Mouse (Mus musculus) megakaryocyte progenitor cell, adult 5-6 weeks (primary cell): ENCODE results near the gene Ubl3. TPM values are rescaled to one million over a fixed set of nuclear protein-coding genes. Genes with fewer than 3 reads are reported as not detected.

Experiments used
- ATAC-seq: replicated peaks from 2 replicates; pipeline ENCODE4 v1.8.0; 2016; ENCODE audit warnings: mild to moderate bottlenecking, moderate TSS enrichment, inconsistent platforms; ENCODE audit not compliant: poor library complexity
- total RNA-seq, 2 experiments: library from RNA; stranded (forward) in 1 of 2; stranded (reverse) in 1 of 2; fragments of 157-497, 149-512 nt in 1 of 2; fragments of 200-1000 nt in 1 of 2; gene quantifications; 2 replicates each; pipeline versions ENCODE4 v1.2.3 to v1.2.4; 2015 to 2017

Ubl3 gene
- total RNA-seq, 2 experiments from 2014 or later, result 23.5 to 37.4 TPM

DNA sequence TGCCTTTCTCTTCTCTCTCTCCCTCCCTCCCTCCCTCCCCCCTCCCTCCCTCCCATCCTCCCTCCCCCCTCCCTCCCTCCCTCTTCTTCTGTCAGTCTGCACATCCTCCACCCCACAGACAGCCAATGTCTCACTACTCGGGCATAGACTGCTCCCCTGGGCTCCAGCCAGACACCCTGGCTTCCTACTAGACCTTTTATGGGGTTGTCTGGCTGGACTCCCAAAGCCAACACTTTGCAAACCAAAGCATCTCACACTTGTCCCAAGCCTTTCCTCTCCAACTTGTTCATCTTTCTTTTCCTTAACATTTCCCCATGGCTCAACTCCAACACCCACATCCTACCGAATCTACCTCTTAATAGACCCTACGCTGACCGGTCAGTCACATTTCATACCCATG lies 10.7 kb upstream of the Ubl3 start:
- no peak for ATAC-seq

DNA sequence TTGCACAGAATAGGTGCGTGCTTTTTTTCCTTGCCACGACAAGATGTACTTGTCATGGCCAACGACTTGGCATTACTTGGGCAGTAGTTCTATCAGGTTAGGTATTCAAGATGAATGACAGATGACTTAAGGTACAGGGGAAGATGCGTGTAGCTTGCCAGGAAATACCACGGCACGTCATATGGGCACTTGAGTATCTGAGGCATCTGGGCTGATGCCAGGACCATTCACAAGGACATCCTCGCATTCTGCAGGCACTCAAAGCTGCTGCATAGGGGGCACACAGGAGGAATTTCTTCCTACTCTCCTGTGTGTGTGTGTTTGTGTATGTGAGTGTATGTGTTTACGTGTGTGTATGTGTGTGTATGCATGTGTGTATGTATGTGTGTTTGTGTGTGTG lies 9.6 kb upstream of the Ubl3 start:
- ATAC-seq, result no peak

DNA sequence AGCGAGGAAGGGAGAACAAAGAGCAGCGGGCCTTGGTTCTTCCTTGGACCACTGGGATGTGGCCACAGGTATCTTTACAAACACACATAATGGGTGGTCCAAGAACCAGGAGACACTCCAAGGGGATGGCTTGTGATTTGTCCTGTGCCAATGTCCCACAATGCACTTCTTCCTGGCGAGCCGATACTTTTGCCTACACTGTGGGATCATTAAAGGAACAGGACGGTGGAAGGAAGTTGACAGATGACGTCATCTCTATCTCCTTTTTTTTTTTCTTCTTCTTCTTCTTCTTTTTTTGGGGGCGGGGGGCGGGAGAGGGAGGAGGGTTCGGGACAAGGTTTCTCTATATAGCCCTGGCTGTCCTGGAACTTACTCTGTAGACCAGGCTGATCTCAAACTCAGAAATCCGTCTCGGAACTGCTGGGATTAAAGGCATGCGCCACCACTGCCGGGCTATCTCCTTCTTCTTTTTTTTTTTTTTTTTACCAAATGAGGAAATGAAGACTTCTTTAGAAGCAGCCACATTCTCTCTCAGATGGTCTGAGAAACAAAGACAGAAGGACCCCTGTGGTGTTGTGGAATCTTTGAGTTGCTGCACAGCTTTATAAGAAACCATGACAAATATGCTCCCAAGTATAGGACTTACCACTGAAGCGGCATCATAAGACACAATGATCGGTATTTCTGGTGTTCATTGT lies 6.8 kb upstream of the Ubl3 start:
- peak; percentile 48 for ATAC-seq

DNA sequence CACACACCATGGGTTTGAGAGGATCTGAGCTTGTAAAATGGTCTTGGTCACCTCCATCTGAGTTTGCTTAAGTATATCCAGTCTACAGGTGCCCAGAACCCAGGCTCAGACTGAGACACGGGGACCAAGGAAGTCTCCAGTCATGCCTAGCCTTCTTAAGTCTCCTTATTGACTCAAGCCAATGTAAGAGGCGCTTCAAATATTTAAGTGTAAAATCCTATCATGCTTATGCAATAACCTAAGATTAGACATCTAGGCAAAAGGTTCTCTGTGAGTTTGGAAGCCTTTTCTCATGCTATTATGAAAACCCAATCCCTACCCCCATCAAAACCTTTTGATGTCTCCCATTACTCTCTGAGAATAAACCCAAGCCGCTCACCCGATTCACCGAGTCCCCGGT lies 5.9 kb upstream of the Ubl3 start:
- ATAC-seq, result no peak

DNA sequence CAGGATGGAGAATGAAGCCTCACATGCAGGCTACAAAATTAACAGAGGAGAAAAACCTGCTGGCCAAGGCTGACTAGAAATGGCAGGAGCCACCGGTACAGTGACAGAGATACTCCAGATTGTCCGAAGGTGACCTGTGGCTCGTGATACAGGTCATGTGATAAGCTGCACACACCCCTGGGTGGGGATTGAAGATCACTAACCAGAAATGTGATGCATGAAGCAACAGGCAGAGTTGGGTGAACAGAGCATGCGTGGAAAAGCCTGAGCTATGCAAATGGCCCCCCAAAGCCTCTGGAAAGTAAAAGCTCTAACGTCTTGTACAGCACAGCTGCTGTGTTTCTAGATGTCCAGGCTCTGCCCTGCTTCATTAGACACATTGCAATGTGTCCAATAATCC lies 3.9 kb upstream of the Ubl3 start:
- ATAC-seq, result no peak

DNA sequence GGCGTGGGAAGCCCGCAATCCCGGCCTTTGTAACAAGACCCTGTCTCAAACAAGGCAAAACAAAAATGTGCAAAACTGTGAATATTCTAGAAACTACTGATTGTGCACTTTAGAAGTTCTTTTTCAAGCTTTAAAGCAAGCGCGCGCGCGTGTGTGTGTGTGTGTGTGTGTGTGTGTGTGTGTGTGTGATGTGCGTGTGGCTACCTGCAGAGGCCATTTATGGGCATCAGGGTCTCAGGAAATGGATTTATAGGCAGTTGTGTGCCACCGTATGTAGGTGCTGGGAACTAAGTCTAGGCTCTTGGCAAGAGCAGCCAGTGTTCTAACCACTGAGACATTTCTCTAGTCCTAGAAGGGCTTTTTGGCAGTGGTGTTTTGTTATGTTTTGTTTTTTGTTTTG lies 2.6 kb upstream of the Ubl3 start:
- ATAC-seq, result no peak

DNA sequence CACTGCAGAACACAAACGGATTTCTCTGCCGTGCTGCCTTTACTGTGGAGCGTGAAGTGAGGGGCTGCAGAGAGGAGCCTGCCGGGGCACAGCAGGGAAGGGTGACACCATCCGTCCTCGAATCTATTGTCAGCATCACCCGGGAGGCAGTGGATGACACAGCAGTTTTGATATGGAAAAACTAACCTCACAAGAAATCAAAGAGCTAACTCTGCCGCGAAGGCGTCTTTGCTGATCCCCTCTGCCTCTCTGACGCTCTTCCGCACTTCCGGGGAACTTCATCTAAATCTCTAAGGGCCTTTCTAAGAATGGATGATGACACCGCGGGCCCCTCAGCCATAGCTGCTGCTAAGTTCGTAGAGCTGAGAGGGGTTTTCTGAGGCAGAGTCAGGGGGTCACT lies 2.1 kb upstream of the Ubl3 start:
- peak; percentile 6 for ATAC-seq

DNA sequence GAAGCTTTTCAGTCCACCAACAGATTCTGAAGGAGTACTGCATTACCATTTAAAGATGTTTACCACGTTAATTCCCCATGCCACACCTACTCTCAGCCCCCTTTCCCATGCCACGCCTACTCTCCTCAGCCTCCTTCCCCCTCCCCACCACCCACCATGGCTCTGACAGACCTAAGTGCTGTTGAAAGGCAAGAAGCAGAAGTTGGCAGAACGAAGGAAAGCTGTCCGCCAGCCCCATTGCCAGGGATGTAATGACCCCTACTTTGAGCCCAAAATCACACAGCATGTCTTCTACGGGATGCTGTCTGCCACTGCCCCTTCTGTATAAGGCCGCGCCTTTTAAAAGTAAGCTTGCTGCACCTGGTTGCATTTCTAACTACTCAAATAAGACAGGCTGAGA lies 1.7 kb upstream of the Ubl3 start:
- ATAC-seq, result 0 out of 2 replicates have a peak, but pooled peaks have one; percentile 7

DNA sequence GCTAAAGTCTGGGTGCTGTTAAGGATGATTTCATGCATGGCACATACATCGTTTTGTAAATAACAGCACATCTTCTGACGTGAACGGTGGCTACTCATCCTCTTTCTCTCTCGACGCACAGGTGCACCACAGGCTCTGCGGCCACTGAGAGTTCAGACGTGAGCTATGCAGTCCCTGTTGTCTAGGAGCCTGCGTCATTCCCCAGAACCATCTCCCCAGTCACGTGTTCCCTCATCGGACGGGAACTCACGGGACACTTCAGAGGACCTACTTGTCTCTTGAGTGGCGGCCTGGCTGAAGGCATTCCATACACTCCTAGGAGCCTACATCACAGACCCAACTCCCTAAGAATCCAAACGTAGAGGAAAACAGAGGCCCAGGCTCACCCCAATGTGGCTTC lies 1.1 kb upstream of the Ubl3 start:
- ATAC-seq, result no peak

DNA sequence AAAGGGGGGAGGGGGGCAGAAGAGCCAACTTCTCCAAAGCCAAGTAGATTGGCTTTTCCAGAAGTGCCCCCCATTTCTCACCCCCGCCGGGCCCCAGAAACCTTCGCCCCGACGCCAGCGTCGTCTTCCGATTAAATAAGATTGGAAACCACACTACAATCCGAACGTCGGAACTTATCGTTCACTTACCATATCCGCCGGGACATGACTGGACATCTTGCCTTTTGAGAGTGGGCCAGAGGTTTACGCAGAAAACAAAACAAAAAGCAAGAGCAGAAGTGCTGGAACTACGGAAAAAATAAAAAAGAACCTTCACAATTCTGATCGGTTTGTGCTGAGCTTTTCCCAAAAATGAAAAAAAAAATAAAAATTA lies 839 bp downstream of the Ubl3 start:
- peak; percentile 11 for ATAC-seq

DNA sequence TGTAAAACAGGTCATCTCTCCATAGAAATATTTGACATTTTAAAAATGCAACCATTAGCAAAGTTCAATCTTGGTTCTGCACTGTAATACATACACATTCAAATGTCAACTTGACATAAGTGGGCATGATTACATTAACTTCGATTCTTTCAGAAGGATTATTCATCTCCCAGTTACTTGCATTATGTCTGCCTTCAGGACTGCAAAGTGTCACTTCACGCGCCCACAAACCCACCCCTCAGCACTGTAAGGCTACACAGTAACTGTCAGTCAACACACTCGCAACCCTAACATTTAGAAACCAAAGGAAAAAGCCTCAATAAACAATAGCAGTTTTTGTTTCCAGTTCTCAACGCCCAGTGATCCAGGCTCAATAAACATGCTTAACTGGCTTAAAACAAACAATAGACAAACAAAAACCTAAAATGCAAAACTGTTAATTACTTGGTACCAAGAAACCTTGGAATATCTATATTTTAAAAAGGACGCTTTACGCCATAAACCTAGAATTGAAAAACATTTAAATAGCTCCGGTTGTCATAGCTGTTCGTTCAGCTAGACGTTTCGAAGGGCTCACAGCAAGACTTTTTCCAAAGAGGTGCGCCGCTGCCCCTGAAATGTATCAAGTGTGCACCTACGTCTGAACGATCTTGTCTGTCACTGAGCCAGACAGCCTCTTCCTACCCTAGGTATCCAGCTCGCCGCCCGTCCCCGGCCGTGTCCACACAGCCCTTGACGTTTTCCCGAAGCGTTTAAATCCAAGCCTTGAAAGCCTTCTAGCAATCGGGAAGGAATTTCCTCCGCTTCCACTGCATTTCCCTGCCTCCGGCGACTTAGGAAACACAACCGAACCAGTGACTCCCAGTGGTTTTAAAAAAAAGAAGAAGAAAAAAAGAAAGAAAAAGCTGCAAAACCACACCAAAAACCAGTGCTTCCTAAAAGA lies 1.5 kb downstream of the Ubl3 start:
- no peak for ATAC-seq

DNA sequence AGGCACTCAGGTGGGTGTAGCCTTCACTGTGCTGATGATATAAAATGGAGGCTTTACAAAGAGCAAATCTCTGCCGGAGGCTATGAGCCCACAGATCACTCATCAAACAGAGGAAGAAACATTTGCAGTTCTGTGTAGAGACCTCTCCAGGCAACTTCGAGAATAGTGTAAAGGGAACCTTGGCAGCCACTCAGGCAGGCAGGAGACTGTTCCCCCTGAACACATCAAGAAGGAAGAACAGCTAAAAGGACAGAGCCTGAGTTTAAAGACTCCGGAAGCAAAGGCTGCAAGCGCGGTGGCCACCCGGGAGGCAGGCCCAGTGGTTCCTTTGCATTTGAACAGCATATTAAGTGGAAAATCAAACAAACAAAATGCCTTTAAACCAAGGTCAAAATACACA lies 2.2 kb downstream of the Ubl3 start:
- ATAC-seq, result no peak

DNA sequence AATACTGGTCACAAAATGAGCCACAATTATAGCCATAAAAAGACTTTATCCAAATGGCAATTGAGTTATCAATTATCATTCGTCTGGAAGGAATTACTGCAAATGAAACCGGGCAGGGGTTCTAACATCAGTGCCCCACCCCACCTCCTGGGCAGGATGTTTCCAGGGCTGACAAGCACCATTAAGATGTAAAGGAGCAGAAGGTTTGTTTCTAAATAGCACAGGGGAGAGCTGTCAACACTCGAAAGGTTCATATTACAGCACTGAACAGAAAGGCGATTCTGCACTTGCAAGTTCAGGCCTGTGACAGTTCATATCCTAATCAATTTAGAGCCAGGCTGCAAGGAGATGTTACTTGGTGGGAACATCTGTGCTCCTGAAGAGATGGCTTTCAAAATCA lies 3.3 kb downstream of the Ubl3 start:
- no peak for ATAC-seq

DNA sequence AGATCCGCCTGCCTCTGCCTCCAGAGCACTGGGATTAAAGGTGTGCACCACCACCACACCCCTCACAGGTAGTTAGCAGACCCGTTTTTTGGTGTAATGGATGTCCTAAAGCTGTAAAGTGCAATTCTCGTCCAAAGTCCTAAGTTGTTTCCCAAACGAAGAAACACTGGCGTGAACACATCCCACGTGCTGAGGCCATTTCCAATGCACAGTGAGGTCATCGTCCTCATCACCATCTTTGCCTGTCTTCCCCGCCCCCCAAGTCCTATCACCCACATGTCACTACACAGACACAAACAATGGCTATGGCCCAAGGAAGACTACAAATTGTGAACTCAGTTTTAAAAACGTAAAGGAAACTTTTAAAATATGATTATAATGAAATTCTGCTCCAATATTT lies 4.0 kb downstream of the Ubl3 start:
- no peak for ATAC-seq

DNA sequence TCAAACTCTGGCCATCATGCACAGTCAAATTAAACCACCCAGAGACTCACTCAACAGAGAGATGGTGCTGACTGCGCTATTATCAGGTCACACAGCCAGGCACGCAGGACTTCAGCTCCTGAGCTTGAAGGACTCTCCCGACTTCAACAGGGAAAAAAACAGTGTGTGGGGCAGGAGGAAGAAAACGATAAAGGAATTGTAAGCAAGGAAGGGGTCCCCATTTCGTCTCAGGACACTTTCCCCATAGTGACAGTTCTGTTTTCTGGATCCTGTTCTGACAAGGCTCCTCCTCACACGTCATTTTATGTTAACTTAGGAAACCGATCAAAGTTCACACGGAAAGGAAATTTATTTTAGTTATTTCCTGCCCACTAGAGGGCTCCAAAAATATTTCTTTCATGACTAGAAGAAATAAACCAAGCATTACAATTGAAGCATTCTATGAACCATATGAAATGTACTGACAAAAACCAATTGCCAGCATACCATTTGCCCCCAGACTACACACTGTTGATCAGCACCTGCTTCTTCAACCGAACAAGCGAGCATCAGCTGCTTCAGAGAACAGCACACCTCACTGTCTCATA lies 4.6 kb downstream of the Ubl3 start:
- ATAC-seq, result no peak

DNA sequence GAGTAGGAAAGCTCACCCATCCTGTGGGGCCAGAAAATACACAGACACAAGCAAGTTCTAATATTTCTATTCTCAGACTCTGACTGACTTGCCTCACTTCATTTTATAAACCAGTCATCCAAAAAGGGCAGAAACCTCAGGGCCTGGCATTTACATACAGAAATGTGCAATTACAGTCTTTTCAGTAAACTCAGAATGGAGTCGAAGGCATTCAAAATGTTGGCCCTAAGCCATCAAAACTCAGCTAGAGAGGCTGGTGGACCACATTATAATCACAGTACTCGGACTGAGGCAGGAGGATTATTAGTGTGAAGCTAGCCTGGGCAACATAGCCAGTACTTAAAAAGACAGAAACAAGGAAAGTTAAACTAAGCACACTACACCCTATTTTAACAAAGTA lies 5.6 kb downstream of the Ubl3 start:
- no peak for ATAC-seq

DNA sequence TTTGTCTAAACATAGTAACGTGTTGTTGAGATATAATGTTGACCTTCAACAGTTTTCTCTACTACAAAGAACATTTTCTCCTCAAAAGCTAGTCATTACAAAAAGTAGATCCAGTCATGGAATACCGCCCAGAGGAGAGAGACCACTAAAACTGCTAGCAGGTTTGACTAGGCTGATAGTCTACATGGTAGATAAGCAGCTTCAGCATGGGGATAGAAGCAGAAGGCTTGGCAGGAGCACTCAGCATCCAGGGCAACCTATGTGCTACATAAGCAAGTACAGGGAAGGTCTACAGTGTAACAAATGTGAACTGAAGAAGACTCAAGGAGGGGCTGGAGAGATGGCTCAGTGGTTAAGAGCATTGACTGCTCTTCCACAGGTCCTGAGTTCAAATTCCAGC lies 7.9 kb downstream of the Ubl3 start:
- no peak for ATAC-seq

DNA sequence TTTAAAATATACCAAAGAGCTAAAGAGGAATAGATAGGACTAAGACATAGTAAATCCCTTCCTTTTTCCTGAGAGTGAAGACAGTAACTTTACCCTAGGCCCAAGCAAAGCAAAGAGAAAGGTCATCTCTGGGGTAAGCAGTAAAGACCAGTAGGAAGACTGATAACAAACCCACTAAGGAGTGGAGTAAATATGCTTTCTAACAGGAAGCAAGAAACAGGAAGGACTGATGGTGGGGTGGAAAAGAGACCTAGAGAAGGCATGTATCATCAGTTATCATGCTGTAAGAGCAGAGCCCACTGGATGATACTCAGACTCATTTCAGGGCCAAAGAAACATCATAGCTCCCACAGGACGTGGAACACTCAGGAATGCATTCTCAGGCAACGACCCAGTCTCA lies 10.4 kb downstream of the Ubl3 start:
- ATAC-seq, result peak; percentile 66

DNA sequence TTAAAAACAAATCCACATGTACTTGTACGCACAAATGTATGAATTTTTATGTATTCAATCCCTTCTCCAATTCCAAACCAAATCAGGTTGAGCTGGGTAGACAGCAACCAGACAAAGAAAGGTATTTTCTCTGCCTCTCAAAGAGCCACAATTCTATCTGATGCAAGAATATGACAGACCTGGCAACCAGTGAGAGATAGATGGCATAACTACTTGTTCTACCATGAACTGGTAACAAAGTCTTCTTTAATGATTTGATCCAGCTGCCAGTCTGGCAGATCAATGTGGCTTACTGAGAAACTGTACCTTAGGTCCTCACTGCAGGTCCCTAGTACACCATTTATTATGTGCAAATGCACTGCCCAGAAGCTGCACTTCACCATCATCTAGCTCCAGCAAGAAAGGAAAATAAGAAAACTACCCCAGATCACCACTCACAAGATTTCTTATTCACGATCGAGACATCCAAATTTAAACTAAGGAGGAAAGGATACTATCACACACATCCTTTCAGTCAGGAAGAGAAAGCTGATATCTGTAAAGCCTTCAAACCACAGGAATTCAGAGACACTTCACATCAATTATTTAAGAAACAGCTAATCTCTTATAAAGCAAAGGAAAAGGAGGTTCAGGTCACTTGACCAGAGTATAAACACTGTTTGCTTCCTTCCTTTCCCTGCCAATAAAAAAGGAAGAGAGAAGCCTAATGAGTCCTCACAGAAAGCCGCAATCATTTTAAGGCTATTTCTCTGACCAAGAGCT lies 16.7 kb downstream of the Ubl3 start:
- ATAC-seq, result no peak

DNA sequence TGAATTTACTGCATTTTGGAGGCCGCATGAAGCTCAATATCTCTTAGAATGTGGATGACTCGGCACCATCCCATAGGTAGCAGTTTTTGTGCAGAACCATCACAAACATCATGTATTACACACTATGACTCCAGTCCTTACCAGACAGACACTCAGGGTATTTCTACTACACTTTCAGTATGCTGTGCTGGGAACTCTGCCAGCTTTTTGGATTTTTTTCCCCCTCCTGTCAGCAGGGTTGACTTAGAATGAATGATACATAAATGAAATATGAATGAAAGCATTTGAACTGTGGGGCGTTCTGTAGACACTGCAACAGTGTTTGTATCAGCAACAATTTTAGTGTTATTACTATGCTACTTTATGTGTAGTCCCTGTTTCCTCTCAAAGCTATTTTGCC lies 17.9 kb downstream of the Ubl3 start:
- ATAC-seq, result no peak

DNA sequence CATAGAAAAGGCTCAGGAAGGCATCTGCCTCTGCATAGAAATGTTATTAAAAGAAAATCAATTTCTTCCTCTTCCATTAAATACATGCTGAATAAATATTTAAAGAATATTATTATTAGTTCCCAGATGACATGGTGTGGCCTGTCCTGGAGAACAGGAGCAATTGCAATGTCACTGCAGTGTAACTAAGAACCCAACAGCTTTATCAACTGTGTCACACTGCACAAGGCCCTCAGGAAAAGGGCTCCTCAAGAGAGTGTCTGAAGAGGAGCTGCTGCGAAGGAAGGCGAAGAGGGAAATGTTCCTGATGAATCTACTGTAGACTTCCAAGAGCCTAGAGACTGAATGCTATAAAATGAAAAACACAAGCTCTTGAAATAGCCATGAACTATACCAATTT lies 18.7 kb downstream of the Ubl3 start:
- ATAC-seq, result no peak
